Mouse (Mus musculus) erythroblast, embryonic 14.5 days (primary cell): Measurements from ENCODE around the gene Filip1l.

ENCODE experiments used
- GATA1 ChIP-seq: IDR thresholded peaks from 2 replicates; pipeline ENCODE4 v1.6.1; 2012; ENCODE audit warnings: low read length, inconsistent platforms, mixed read lengths
- TAL1 ChIP-seq: IDR thresholded peaks from 3 replicates; pipeline ENCODE4 v1.6.1; 2012; ENCODE audit warnings: low read length, inconsistent platforms, mixed read lengths

- TF ChIP-seq TAL1, result no peak
- TF ChIP-seq GATA1, result no peak
Measured at GRCm38 (mm10) chr16:57439206-57439605, 86.3 kb downstream of the Filip1l start.
